Mouse (Mus musculus) embryonic fibroblast, embryonic 13.5 days (primary cell): ENCODE measurements around the gene Pdss2. TPM values are rescaled to one million over a fixed set of nuclear protein-coding genes. Genes with fewer than 3 reads are reported as not detected.

Experiments
- H3K27ac ChIP-seq: 2 replicates; pipeline ENCODE4 v1.5.1; 2012; ENCODE audit warnings: low read length, control low read depth, inconsistent platforms; ENCODE audit not compliant: insufficient read depth
- H3K4me1 ChIP-seq: 2 replicates; pipeline ENCODE4 v1.6.1; 2011; ENCODE audit warnings: low read length; ENCODE audit not compliant: control insufficient read depth, insufficient read depth
- H3K4me3 ChIP-seq: 2 replicates; pipeline ENCODE4 v1.5.1; 2011; ENCODE audit warnings: mild to moderate bottlenecking, control low read depth, low read length; ENCODE audit not compliant: insufficient read depth
- CTCF ChIP-seq: IDR thresholded peaks from 2 replicates; pipeline ENCODE4 v1.5.1; 2011; ENCODE audit warnings: mild to moderate bottlenecking, control low read depth, low read length, moderate library complexity, borderline replicate concordance; ENCODE audit not compliant: insufficient read depth
- POLR2A ChIP-seq: IDR thresholded peaks from 2 replicates; pipeline ENCODE4 v1.6.1; 2011; ENCODE audit warnings: low read depth, mild to moderate bottlenecking, control low read depth, low read length, moderate library complexity
- polyA plus RNA-seq: library from polyadenylated mRNA; stranded (reverse); fragments of >200 nt; gene quantifications from 2 replicates; pipeline ENCODE4 v1.2.4, GENCODE M21; 2011; ENCODE audit warnings: low read depth; ENCODE audit not compliant: missing spikeins, insufficient read length

Gene Pdss2
- polyA plus RNA-seq, 1 experiment = 10.9 TPM

GRCm38 (mm10) chr10:43273057-43273456, 51.8 kb downstream of the Pdss2 start:
- Histone ChIP-seq H3K4me1 (no peaks in the 10 kb centered on the region; the same call in 1 of the 2 replicates), H3K4me3 (no peak overlapping the region), H3K27ac (no peak overlapping the region)
- TF ChIP-seq CTCF (no peak), POLR2A (no peak)

- no peak for TF ChIP-seq POLR2A
- no peak for TF ChIP-seq CTCF
- no peak overlapping the region for H3K27ac ChIP-seq
Measured at GRCm38 (mm10) chr10:43275446-43275845, 54.2 kb downstream of the Pdss2 start.

GRCm38 (mm10) chr10:43276116-43276659, 54.9 kb downstream of the Pdss2 start:
- no peak overlapping the region for H3K4me3 ChIP-seq
- TF ChIP-seq POLR2A = no peak
- no peak for TF ChIP-seq CTCF
- H3K4me1 ChIP-seq = peaks cover 3% of the 10 kb centered on the region; the same call in 1 of the 2 replicates
- no peak overlapping the region for H3K27ac ChIP-seq

More at GRCm38 (mm10) chr10:43275446-43275845, 54.2 kb downstream of the Pdss2 start:
- Histone ChIP-seq H3K4me3 (no peak overlapping the region), H3K4me1 (peaks cover 3% of the 10 kb centered on the region; the same call in 1 of the 2 replicates)

GRCm38 (mm10) chr10:43277266-43278145, 56.2 kb downstream of the Pdss2 start:
- H3K27ac ChIP-seq = no peak overlapping the region
- TF ChIP-seq CTCF (no peak), POLR2A (no peak)
- no peak overlapping the region for H3K4me3 ChIP-seq
- H3K4me1 ChIP-seq = peaks cover 3% of the 10 kb centered on the region; the same call in 1 of the 2 replicates

GRCm38 (mm10) chr10:43279637-43280288, 58.5 kb downstream of the Pdss2 start:
- Histone ChIP-seq H3K4me1 (peaks cover 3% of the 10 kb centered on the region; the same call in 1 of the 2 replicates), H3K27ac (no peak overlapping the region), H3K4me3 (no peak overlapping the region)
- TF ChIP-seq POLR2A (no peak), CTCF (no peak)

GRCm38 (mm10) chr10:43285541-43285940, 64.3 kb downstream of the Pdss2 start:
- Histone ChIP-seq H3K27ac (no peak overlapping the region), H3K4me1 (no peaks in the 10 kb centered on the region), H3K4me3 (no peak overlapping the region)
- TF ChIP-seq POLR2A = no peak
- no peak for TF ChIP-seq CTCF

GRCm38 (mm10) chr10:43290638-43291230, 69.4 kb downstream of the Pdss2 start:
- no peak for TF ChIP-seq CTCF
- no peak for TF ChIP-seq POLR2A
- Histone ChIP-seq H3K4me3 (no peak overlapping the region), H3K27ac (no peak overlapping the region)

GRCm38 (mm10) chr10:43291333-43291736, 70.0 kb downstream of the Pdss2 start:
- Histone ChIP-seq H3K4me1 (no peaks in the 10 kb centered on the region), H3K4me3 (no peak overlapping the region), H3K27ac (no peak overlapping the region)
- TF ChIP-seq POLR2A (no peak), CTCF (no peak)

More at GRCm38 (mm10) chr10:43290638-43291230, 69.4 kb downstream of the Pdss2 start:
- H3K4me1 ChIP-seq = no peaks in the 10 kb centered on the region

GRCm38 (mm10) chr10:43292454-43292853, 71.2 kb downstream of the Pdss2 start:
- Histone ChIP-seq H3K4me3 (no peak overlapping the region), H3K4me1 (no peaks in the 10 kb centered on the region), H3K27ac (no peak overlapping the region)
- no peak for TF ChIP-seq CTCF
- TF ChIP-seq POLR2A = no peak

GRCm38 (mm10) chr10:43294331-43294730, 73.0 kb downstream of the Pdss2 start:
- TF ChIP-seq CTCF = no peak
- TF ChIP-seq POLR2A = no peak
- Histone ChIP-seq H3K27ac (no peak overlapping the region), H3K4me1 (no peaks in the 10 kb centered on the region), H3K4me3 (no peak overlapping the region)
